Mouse (Mus musculus) heart, embryonic 16.5 days (tissue): Measurements from ENCODE around the gene Zbtb5. TPM values are rescaled to one million over a fixed set of nuclear protein-coding genes. Genes with fewer than 3 reads are reported as not detected.

Experiments used
- ATAC-seq: fragments of 200-750 bp; cut with Nextera tagmentation; replicated peaks from 2 replicates; pipeline ENCODE4 v1.8.0; 2017; ENCODE audit warnings: moderate number of reproducible peaks; ENCODE audit not compliant: insufficient read depth, low FRiP score; ENCODE audit errors: extremely low read depth
- H3K27ac ChIP-seq: fragments of 300-500 bp; sonication (generic); 2 replicates; pipeline ENCODE4 v1.5.1; 2014; ENCODE audit warnings: mild to moderate bottlenecking, low read length, control low read depth, moderate library complexity
- H3K27me3 ChIP-seq: fragments of 300-500 bp; sonication (generic); 2 replicates; pipeline ENCODE4 v1.6.1; 2014; ENCODE audit warnings: low read length, mixed read lengths; ENCODE audit not compliant: control insufficient read depth, insufficient read depth
- H3K36me3 ChIP-seq: fragments of 300-500 bp; sonication (generic); 2 replicates; pipeline ENCODE4 v1.6.1; 2014; ENCODE audit not compliant: control insufficient read depth, insufficient read depth
- H3K4me1 ChIP-seq: fragments of 300-500 bp; sonication (generic); 2 replicates; pipeline ENCODE4 v1.6.1; 2014; ENCODE audit warnings: low read length, mixed read lengths; ENCODE audit not compliant: control insufficient read depth, insufficient read depth
- H3K4me2 ChIP-seq: fragments of 300-500 bp; sonication (generic); 2 replicates; pipeline ENCODE4 v1.6.1; 2014; ENCODE audit warnings: low read depth, mild to moderate bottlenecking, control low read depth, low read length
- H3K4me3 ChIP-seq: fragments of 300-500 bp; sonication (generic); 2 replicates; pipeline ENCODE4 v1.5.1; 2014; ENCODE audit warnings: mild to moderate bottlenecking, control low read depth, low read length
- H3K9ac ChIP-seq: fragments of 300-500 bp; sonication (generic); 2 replicates; pipeline ENCODE4 v1.6.1; 2014; ENCODE audit warnings: low read length, control low read depth
- H3K9me3 ChIP-seq: fragments of 300-500 bp; sonication (generic); replicated peaks from 2 replicates; pipeline ENCODE4 v1.6.1; 2016; ENCODE audit warnings: low read length; ENCODE audit not compliant: control insufficient read depth
- WGBS: fragments of 180-500 bp; shearing (Covaris S2); extraction: QIAGEN DNeasy Blood & Tissue Kit; methylation state at CpG from one replicate; pipeline ENCODE4 v1.1.7; 2014; 5-methylcytosine and 5-hydroxymethylcytosine counted together
- polyA plus RNA-seq: library from polyadenylated mRNA; unstranded; fragments of >200 nt; fragmentation: Nextera tagmentation; extraction: Ambion mirVana; gene quantifications from 2 replicates; pipeline ENCODE4 v1.2.1, GENCODE M21; 2015

Zbtb5 gene
- polyA plus RNA-seq, 1 experiment from 2014 or later: 14.0 TPM

DNA sequence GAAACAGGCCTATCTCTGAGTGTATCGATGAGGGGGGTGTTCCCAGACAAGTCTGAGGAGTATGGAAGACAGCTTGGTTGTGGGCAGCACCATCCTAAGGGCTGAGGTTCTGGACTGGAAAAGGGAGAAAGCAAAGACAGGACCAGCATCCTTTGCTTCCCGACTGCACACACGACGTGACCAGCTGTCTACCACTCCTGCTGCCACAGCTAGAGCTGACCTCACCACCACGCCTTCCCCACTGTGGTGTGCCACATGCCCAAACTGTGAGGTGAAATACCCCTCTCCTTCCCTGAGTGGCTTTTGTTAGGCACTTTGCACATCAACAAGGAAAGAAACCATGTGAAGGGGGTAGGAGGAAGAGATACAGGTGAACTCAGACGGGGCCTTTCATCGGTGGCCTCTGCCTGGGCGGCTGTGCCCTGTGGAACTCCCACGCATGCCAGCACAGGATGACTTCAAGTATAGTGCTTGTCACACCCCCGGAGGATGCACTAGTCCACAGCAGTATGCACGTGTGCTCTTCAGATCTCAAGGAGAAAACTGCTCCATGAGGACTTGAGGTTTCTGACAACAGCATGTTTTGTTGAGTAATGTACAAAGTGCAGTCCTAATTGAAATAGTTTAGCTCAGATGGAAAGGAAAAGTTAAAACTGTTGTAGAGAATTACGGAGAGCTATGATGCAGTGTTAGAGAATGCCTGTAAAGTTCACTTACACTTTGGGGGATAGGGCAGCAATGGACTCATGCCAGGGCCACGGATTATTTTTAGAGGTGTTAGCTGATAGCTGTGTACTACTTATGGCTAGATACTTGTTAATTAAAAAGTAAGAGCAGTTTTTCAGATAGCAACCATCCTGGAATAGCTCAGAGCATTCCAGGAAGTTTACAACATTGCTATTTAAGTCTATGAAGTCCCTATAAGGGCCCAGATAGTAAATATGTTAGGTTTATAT is 25.5 kb upstream of the Zbtb5 start:
- 41% methylated on average over 13 of the region's 13 CpGs for WGBS
- peak overlapping the region; percentile 63 for H3K9ac ChIP-seq
- H3K9me3 ChIP-seq: no peaks in the 10 kb centered on the region
- H3K36me3 ChIP-seq: peaks cover 34% of the 10 kb centered on the region
- H3K4me2 ChIP-seq: peak overlapping the region; percentile 32; the same call in 1 of the 2 replicates
- H3K27me3 ChIP-seq: no peaks in the 10 kb centered on the region
- H3K27ac ChIP-seq: peak overlapping the region; percentile 99
- ATAC-seq: peak; percentile 84
- H3K4me3 ChIP-seq: no peak overlapping the region
- H3K4me1 ChIP-seq: peaks cover 23% of the 10 kb centered on the region

DNA sequence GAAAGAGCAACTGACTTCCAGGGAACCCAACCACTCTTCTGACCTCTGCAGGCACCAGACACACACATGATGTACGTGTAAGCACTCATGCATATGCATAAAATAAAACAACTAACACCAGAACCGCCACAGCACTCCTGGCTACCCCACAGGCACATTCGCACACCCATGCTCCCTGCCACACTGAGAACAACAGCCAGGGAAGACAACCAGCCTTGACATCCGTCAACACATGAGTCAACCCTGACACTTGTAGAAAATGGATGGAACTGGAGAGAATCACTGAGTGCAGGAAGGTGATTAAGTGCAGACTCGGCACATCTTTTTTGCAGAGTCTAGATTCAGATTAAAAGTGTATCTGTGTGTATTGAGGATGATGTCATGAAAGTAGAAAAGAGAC is 24.4 kb upstream of the Zbtb5 start:
- Histone ChIP-seq H3K9ac (peak overlapping the region; percentile 29; the same call in 1 of the 2 replicates), H3K4me1 (peaks cover 23% of the 10 kb centered on the region), H3K27me3 (no peaks in the 10 kb centered on the region), H3K36me3 (peaks cover 36% of the 10 kb centered on the region), H3K27ac (peak overlapping the region; percentile 99), H3K4me3 (no peak overlapping the region), H3K9me3 (no peaks in the 10 kb centered on the region), H3K4me2 (no peak overlapping the region)
- ATAC-seq: no peak
- WGBS: 78% methylated on average over 5 of the region's 5 CpGs

DNA sequence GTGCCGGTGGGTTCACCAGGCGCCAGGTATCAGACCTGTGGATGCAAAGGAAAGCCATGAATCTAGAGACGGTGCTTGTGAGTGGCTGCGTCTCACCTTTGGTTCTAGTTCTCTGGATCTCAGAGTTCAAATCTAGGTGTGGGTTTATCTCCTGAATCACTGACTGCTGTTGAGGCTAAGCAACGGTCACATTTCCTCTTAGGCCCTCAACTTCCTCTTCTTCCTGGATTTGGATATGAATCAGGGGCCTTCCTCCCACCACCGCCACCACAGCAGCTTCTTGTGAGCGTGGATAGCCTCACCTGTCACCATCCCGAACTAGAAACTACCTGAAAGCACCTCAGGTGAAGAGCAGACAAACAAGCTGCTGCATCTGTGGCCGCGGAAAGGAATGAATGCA is 23.8 kb upstream of the Zbtb5 start:
- H3K9ac ChIP-seq: no peak overlapping the region
- H3K36me3 ChIP-seq: peaks cover 31% of the 10 kb centered on the region
- H3K4me1 ChIP-seq: peaks cover 23% of the 10 kb centered on the region
- WGBS: 88% methylated on average over 10 of the region's 10 CpGs
- no peaks in the 10 kb centered on the region for H3K9me3 ChIP-seq
- no peak for ATAC-seq
- H3K4me3 ChIP-seq: no peak overlapping the region
- H3K27me3 ChIP-seq: no peaks in the 10 kb centered on the region
- no peak overlapping the region for H3K27ac ChIP-seq
- H3K4me2 ChIP-seq: no peak overlapping the region

DNA sequence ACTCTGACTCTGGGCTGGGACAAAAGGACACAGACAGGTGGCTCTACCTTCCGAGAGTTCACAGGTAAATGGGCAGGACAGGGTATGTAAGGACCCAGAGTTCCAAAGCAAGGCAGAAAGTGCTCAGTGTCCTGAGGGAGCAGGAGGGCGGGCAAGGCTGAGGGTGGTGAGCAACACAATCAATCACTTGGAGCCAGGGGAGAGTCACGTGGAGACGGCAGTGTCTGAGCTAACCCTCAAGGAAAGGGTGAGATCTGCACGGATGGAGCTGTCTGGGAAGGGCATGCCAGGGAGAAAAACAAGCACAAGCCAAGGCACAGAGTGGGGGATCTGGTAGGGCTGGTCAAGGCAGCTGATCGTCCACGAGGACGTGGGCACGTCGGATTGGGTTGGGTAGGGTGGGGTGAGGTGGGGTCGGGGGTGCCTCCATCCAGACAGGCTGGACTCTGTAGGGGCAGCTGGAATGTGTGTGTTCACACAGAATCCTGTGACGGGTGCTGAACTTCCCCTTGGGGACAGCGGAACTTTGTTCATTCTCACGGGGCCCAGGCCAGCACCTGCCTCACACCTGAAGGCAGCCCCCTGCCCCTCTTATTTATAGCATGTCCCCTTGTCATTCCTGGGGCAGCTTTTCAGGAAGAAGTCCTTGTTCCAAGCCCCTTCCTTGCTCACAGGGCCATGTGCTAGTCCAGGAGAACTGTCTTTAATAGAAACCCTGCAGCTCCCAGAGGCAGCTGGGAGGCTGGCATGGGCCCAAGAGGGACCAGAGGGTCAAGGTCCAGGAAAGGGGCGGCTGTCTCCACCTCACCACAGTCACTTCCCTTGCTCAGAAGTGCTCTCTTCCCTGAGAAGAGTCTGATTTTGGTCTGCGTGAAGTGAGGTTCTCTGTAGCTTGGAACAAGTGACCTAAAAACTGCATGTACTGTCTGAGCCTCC is 22.7 kb upstream of the Zbtb5 start:
- no peak overlapping the region for H3K4me3 ChIP-seq
- H3K36me3 ChIP-seq: peaks cover 23% of the 10 kb centered on the region
- H3K9ac ChIP-seq: peak overlapping the region; percentile 41
- no peak overlapping the region for H3K4me2 ChIP-seq
- H3K27me3 ChIP-seq: no peaks in the 10 kb centered on the region
- peak overlapping the region; percentile 51 for H3K27ac ChIP-seq
- H3K9me3 ChIP-seq: no peaks in the 10 kb centered on the region
- H3K4me1 ChIP-seq: peaks cover 23% of the 10 kb centered on the region
- WGBS: 66% methylated on average over 16 of the region's 16 CpGs
- no peak for ATAC-seq

DNA sequence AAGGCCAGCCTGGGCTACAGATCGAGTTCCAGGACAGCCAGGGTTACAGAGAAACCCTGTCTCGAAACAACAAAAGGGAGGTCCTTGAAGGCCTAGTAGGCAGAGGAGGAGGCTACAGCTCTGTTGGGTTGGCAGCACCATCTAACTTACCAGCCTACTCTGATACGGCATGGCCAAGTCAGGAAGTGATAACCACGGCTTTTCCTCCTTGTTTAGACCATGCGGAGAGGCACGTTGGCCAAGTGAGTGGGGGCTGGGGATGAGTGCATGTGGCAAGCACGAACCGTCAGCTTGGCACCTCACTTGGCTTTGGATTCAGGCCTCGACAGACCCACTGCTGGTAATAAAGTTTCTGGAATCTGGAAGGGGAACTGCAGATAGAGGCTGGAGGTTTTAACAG is 20.4 kb upstream of the Zbtb5 start:
- peaks cover 37% of the 10 kb centered on the region for H3K36me3 ChIP-seq
- no peak overlapping the region for H3K27ac ChIP-seq
- H3K4me3 ChIP-seq: no peak overlapping the region
- peaks cover 19% of the 10 kb centered on the region for H3K4me1 ChIP-seq
- no peaks in the 10 kb centered on the region for H3K27me3 ChIP-seq
- H3K9ac ChIP-seq: no peak overlapping the region
- WGBS: 75% methylated on average over 9 of the region's 9 CpGs
- H3K4me2 ChIP-seq: no peak overlapping the region
- no peak for ATAC-seq
- H3K9me3 ChIP-seq: no peaks in the 10 kb centered on the region

DNA sequence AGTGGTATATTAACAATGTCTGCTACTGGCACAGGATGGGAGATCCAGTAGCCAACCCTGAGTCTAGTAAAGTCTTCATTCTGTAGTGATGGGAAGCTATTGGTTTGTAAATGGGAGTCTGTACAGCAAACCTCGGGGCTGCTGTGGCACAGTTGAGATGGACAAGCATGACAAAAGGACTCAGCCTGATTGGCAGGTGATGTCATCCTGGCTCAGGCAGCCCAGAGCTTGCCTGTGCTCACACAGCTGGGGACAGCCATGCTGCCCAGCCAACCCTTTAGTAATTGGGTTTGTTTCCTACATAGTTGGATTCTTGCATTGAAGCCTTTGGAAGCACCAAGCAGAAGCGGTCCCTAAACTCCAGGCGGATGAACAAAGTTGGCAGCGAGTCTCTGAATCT is 14.2 kb upstream of the Zbtb5 start:
- Histone ChIP-seq H3K9ac (no peak overlapping the region), H3K4me3 (no peak overlapping the region), H3K4me1 (no peaks in the 10 kb centered on the region), H3K36me3 (peaks cover 43% of the 10 kb centered on the region), H3K27me3 (no peaks in the 10 kb centered on the region), H3K9me3 (no peaks in the 10 kb centered on the region), H3K4me2 (no peak overlapping the region), H3K27ac (no peak overlapping the region)
- ATAC-seq: no peak
- WGBS: 89% methylated on average over 4 of the region's 4 CpGs

DNA sequence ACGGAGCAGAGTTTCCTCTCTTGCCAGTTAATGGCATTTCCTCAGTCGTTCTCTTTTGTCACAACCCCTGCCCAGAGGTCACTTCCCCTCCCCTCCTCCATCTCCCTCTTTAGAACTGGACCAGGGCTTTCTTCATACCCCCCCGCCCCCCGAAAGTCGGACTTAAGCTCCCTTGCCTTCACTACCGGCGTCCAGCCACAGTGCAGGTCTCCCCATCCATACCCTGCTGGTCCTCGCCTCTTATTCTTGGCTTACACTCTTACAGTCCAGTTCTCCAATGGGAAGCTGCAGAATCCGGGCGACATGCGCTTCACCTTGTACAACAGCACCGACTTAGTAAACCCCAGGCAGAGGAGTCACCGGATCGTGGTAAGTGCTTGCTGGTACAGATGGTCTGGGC is 6.8 kb upstream of the Zbtb5 start:
- WGBS: 1% methylated on average over 14 of the region's 14 CpGs
- peak; percentile 30; the same call in 1 of the 2 replicates for ATAC-seq
- Histone ChIP-seq H3K27me3 (no peaks in the 10 kb centered on the region), H3K36me3 (peaks cover 13% of the 10 kb centered on the region), H3K4me2 (peak overlapping the region; percentile 95), H3K4me1 (peaks cover 13% of the 10 kb centered on the region), H3K9ac (peak overlapping the region; percentile 76), H3K4me3 (peak overlapping the region; percentile 65), H3K27ac (peak overlapping the region; percentile 33), H3K9me3 (no peaks in the 10 kb centered on the region)

DNA sequence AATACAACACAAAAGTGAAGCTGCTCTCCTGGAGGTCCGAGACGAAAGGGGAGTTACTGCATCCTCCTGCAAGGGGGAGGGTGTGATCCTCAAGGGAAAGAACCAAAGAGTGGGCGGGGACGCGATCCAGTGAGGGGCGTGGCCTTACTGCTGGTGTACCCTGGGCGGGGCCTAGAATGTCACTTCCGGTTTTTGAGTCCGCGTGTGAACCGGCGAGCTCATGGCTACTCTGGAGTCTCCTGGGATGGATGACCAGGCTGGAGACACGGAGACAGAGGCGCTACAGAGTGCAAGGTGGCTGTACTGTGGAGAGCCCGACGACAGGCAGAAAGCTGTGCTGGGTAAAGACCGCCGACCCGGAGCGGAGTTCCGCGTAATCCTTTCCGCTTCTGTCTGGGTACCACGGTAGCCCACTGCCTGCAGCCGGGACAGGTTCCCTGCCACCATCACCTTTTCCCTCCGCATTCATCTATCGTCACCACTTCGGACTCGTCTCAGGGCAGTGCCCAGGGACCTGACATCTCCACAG is 6.3 kb upstream of the Zbtb5 start, which contains the start of gene Polr1e:
TSS of gene Polr1e (plus strand) at position 132 of the 529 bp plus-strand sequence.
- Histone ChIP-seq H3K4me3 (peak within 1 kb of the TSS; percentile 65), H3K27me3 (no peaks in the 10 kb centered on the region), H3K9me3 (no peaks in the 10 kb centered on the region), H3K9ac (peak within 1 kb of the TSS; percentile 76), H3K36me3 (peaks cover 8% of the 10 kb centered on the region), H3K4me1 (peaks cover 17% of the 10 kb centered on the region), H3K4me2 (peak within 1 kb of the TSS; percentile 95), H3K27ac (peak within 1 kb of the TSS; percentile 64)
- ATAC-seq: peak; percentile 90
- WGBS: 0% methylated on average over 29 of the region's 29 CpGs
